Comparison of ENCODE assay signal across 14 mouse cellular contexts in genomic region chr15:80000694-80001093, GRCm38 (mm10). TPM values are rescaled to one million over a fixed set of nuclear protein-coding genes. Genes with fewer than 3 reads are reported as not detected.
A peak's percentile ranks its signal among the peaks of the same experiment; 100 is the strongest.
DNase-seq lines count a peak whose midpoint lies in the region; ATAC-seq lines count a peak whose summit lies in the region.
"Had no signal": no experiment of that assay in that cellular context is flagged by ENCODE, and none has a peak within 500 bp of the region (broad histone marks: within the 10 kb centered on the region; RNA-seq: fewer than 3 reads in every experiment).

No protein-coding gene starts in this region.

- ATAC-seq in heart, embryonic 12.5 days (ENCODE audit: insufficient number of reproducible peaks, low FRiP score) = no peak
- peak; percentile 41; the same call in 1 of the 2 replicates for ATAC-seq in liver, embryonic 11.5 days (replicated peaks; ENCODE audit: low FRiP score)
- no peak for ATAC-seq in liver, embryonic 12.5 days
- ATAC-seq: midbrain, embryonic 15.5 days; Patski had no signal

- H3K4me2 ChIP-seq in heart, embryonic 12.5 days = no peak overlapping the region
- no peak overlapping the region for H3K4me2 ChIP-seq in liver, embryonic 11.5 days
- H3K4me2 ChIP-seq in liver, embryonic 12.5 days = no peak overlapping the region
- H3K4me2 ChIP-seq: heart, embryonic 13.5 days; hindbrain, embryonic 13.5 days; midbrain, embryonic 15.5 days had no signal

- H3K4me3 ChIP-seq in heart, embryonic 12.5 days = no peak overlapping the region
- no peak overlapping the region for H3K4me3 ChIP-seq in liver, embryonic 11.5 days (ENCODE audit: low read depth, low read length)
- H3K4me3 ChIP-seq in liver, embryonic 12.5 days = no peak overlapping the region
- H3K4me3 ChIP-seq: heart, embryonic 13.5 days; hindbrain, embryonic 13.5 days; midbrain, embryonic 15.5 days had no signal

- no peak overlapping the region for H3K27ac ChIP-seq in heart, embryonic 12.5 days (ENCODE audit: poor library complexity, severe bottlenecking)
- no peak overlapping the region; the same call in 1 of the 2 replicates for H3K27ac ChIP-seq in liver, embryonic 11.5 days (ENCODE audit: low read depth, low read length)
- H3K27ac ChIP-seq in liver, embryonic 12.5 days = no peak overlapping the region
- H3K27ac ChIP-seq: heart, embryonic 13.5 days; hindbrain, embryonic 13.5 days; midbrain, embryonic 15.5 days had no signal

- intact Hi-C loops in left cerebral cortex, postnatal 4 days (cut with DNase I) = no loop called here

- no peaks in the 10 kb centered on the region for H3K9me3 ChIP-seq in heart, embryonic 12.5 days (replicated peaks)
- no peaks in the 10 kb centered on the region for H3K9me3 ChIP-seq in liver, embryonic 11.5 days (ENCODE audit: control insufficient read depth, low read length)
- H3K9me3 ChIP-seq in liver, embryonic 12.5 days (replicated peaks) = no peaks in the 10 kb centered on the region
- H3K9me3 ChIP-seq: heart, embryonic 13.5 days; hindbrain, embryonic 13.5 days; midbrain, embryonic 15.5 days had no signal

- H3K36me3 ChIP-seq in heart, embryonic 12.5 days = no peaks in the 10 kb centered on the region
- no peaks in the 10 kb centered on the region for H3K36me3 ChIP-seq in liver, embryonic 11.5 days (ENCODE audit: control insufficient read depth, insufficient read depth, low read length)
- no peaks in the 10 kb centered on the region for H3K36me3 ChIP-seq in liver, embryonic 12.5 days
- H3K36me3 ChIP-seq: hindbrain, embryonic 13.5 days; midbrain, embryonic 15.5 days had no signal

- H3K4me1 ChIP-seq in heart, embryonic 12.5 days (replicated peaks) = peaks cover 39% of the 10 kb centered on the region
- peaks cover 25% of the 10 kb centered on the region for H3K4me1 ChIP-seq in liver, embryonic 11.5 days (replicated peaks; ENCODE audit: control insufficient read depth, insufficient read depth, low read length)
- H3K4me1 ChIP-seq in liver, embryonic 12.5 days = peaks cover 24% of the 10 kb centered on the region

- WGBS in heart, embryonic 12.5 days = 22% methylated on average over 8 of the region's 8 CpGs
- WGBS in liver, embryonic 11.5 days = 23% methylated on average over 8 of the region's 8 CpGs
- WGBS in liver, embryonic 12.5 days (ENCODE audit: insufficient replicate concordance) = 19% methylated on average over 8 of the region's 8 CpGs

- 0 out of 2 replicates have a peak, but pooled peaks cover 4% of the 10 kb centered on the region for H3K27me3 ChIP-seq in heart, embryonic 12.5 days (replicated peaks)
- H3K27me3 ChIP-seq in liver, embryonic 11.5 days (replicated peaks; ENCODE audit: control insufficient read depth, insufficient read depth, low read length) = no peaks in the 10 kb centered on the region
- H3K27me3 ChIP-seq in liver, embryonic 12.5 days (replicated peaks) = 0 out of 2 replicates have a peak, but pooled peaks cover 4% of the 10 kb centered on the region
- H3K27me3 ChIP-seq: midbrain, embryonic 15.5 days; Patski had no signal

- no peak overlapping the region for H3K9ac ChIP-seq in heart, embryonic 12.5 days
- no peak overlapping the region for H3K9ac ChIP-seq in liver, embryonic 11.5 days (ENCODE audit: low read depth, low read length)
- H3K9ac ChIP-seq in liver, embryonic 12.5 days = no peak overlapping the region
- H3K9ac ChIP-seq: heart, embryonic 13.5 days; hindbrain, embryonic 13.5 days; midbrain, embryonic 15.5 days had no signal

- peak; percentile 99 for DNase-seq in heart, adult 11 months
- no peak for DNase-seq in liver, embryonic 11.5 days (ENCODE audit: low spot score)
- DNase-seq in kidney, postnatal 14 days = peak; percentile 55
- DNase-seq in lung, postnatal 4 days = peak; percentile 26 to 76
- DNase-seq in left cerebral cortex, postnatal 4 days = no peak
- DNase-seq: cerebellum, postnatal 14 days; right cerebral cortex, postnatal 4 days had no signal

RNA-seq across cellular contexts. Expression of gene Pdgfb, which starts 14.1 kb away (rescaled TPM):
- 1.7 and 2.3 TPM in 2 replicates for polyA plus RNA-seq in heart, embryonic 12.5 days (2016; fragmentation: Nextera tagmentation; extraction: Ambion mirVana)
- 2.4 and 2.7 TPM in 2 replicates for polyA plus RNA-seq in liver, embryonic 11.5 days (2014; fragmentation: Nextera tagmentation; extraction: Ambion mirVana)
- polyA plus RNA-seq in liver, embryonic 12.5 days (2016; fragmentation: Nextera tagmentation; extraction: Ambion mirVana) = 1.6 and 2.2 TPM in 2 replicates
- 10 to 100 TPM; 19.2 to 26.6 TPM for total RNA-seq in left cerebral cortex, postnatal 4 days (2021)
- total RNA-seq: CH12.LX had no signal

RNA-seq across cellular contexts. Expression of gene Cbx7, which starts 29.8 kb away (rescaled TPM):
- 1.4 and 1.7 TPM in 2 replicates for polyA plus RNA-seq in heart, embryonic 12.5 days (2016; fragmentation: Nextera tagmentation; extraction: Ambion mirVana)
- 2.5 TPM in 2 replicates for polyA plus RNA-seq in liver, embryonic 11.5 days (2014; fragmentation: Nextera tagmentation; extraction: Ambion mirVana)
- 1.8 and 2.0 TPM in 2 replicates for polyA plus RNA-seq in liver, embryonic 12.5 days (2016; fragmentation: Nextera tagmentation; extraction: Ambion mirVana)
- 1 to 10 TPM; 5.6 to 6.8 TPM for total RNA-seq in left cerebral cortex, postnatal 4 days (2021)

Comparison
In these comparisons a context has a peak if more than half of its experiments do, and no peak if none do; other contexts are left out.
1. DNase-seq: peak in heart, adult 11 months (single experiment), kidney, postnatal 14 days (single experiment) and lung, postnatal 4 days (2 of 2); none in liver, embryonic 11.5 days (single experiment) and left cerebral cortex, postnatal 4 days (single experiment).